Mouse (Mus musculus) midbrain, embryonic 11.5 days (tissue): ENCODE results near the gene Daxx. TPM values are rescaled to one million over a fixed set of nuclear protein-coding genes. Genes with fewer than 3 reads are reported as not detected.
A peak's percentile ranks its signal among the peaks of the same experiment; 100 is the strongest.

ENCODE experiments used
- ATAC-seq: fragments of 200-750 bp; cut with Nextera tagmentation; 2 replicates; pipeline ENCODE4 v1.8.0; 2017; ENCODE audit warnings: moderate TSS enrichment, moderate library complexity; ENCODE audit not compliant: low FRiP score
- DNase-seq: peaks from one replicate; pipeline ENCODE4 v3.0.0; 2015; ENCODE audit warnings: low spot score; ENCODE audit errors: missing footprints
- H3K27ac ChIP-seq: fragments of 300-500 bp; sonication (generic); 2 replicates; pipeline ENCODE4 v1.5.1; 2014; ENCODE audit warnings: low read depth, low read length
- H3K27me3 ChIP-seq: fragments of 300-500 bp; sonication (generic); 2 replicates; pipeline ENCODE4 v1.6.1; 2014; ENCODE audit warnings: mild to moderate bottlenecking, low read length, moderate library complexity, mixed read lengths; ENCODE audit not compliant: control insufficient read depth, insufficient read depth
- H3K36me3 ChIP-seq: fragments of 300-500 bp; sonication (generic); 2 replicates; pipeline ENCODE4 v1.6.1; 2014; ENCODE audit warnings: mild to moderate bottlenecking, low read length, moderate library complexity, mixed read lengths; ENCODE audit not compliant: control insufficient read depth, insufficient read depth
- H3K4me1 ChIP-seq: fragments of 300-500 bp; sonication (generic); 2 replicates; pipeline ENCODE4 v1.6.1; 2014; ENCODE audit warnings: low read length; ENCODE audit not compliant: control insufficient read depth, insufficient read depth
- H3K4me2 ChIP-seq: fragments of 300-500 bp; sonication (generic); 2 replicates; pipeline ENCODE4 v1.6.1; 2014; ENCODE audit warnings: mild to moderate bottlenecking, moderate library complexity
- H3K4me3 ChIP-seq: fragments of 300-500 bp; sonication (generic); 2 replicates; pipeline ENCODE4 v1.5.1; 2014; ENCODE audit warnings: low read depth, low read length
- H3K9ac ChIP-seq: fragments of 300-500 bp; sonication (generic); 2 replicates; pipeline ENCODE4 v1.6.1; 2014; ENCODE audit warnings: low read length
- H3K9me3 ChIP-seq: fragments of 300-500 bp; sonication (generic); 2 replicates; pipeline ENCODE4 v1.6.1; 2016; ENCODE audit warnings: low read length; ENCODE audit not compliant: control insufficient read depth
- WGBS: fragments of 180-500 bp; shearing (Covaris S2); extraction: QIAGEN DNeasy Blood & Tissue Kit; methylation state at CpG from one replicate; pipeline ENCODE4 v1.1.7; 2014; 5-methylcytosine and 5-hydroxymethylcytosine counted together
- polyA plus RNA-seq: library from polyadenylated mRNA; unstranded; fragments of >200 nt; fragmentation: Nextera tagmentation; extraction: Ambion mirVana; gene quantifications from 2 replicates; pipeline ENCODE4 v1.2.1, GENCODE M21; 2014

Gene Daxx
- polyA plus RNA-seq, 1 experiment from 2014 or later, result 60.4 TPM

DNA sequence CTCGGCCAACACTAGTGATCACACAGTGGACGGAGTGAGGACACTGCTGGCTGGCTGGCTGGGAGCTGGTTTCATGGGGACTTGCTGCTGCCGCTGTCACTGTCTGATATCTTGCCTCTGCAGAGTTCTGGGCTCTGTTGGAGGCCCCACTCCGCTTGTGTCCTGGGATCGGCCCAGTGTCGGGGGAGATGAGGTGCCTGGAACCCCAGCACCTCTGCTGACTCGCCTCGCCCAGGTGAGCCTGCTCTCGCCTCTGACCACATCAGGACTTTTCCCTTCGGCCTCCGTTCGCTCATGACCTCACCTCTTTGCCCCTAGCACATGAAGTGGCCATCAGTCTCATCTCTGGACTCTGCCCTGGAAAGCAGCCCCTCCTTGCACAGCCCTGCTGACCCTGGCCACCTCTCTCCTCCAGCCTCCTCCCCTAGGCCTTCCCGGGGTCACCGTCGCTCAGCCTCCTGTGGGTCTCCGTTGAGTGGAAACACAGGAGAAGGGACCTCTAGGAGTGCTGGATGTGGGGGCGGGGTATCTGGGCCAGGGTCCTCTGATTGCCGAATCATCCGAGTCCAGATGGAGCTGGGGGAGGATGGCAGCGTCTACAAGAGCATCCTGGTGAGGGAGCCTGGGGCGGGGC lies 26.3 kb downstream of the Daxx start:
- H3K4me3 ChIP-seq, result no peak overlapping the region
- H3K36me3 ChIP-seq, result peaks cover 11% of the 10 kb centered on the region
- H3K27me3 ChIP-seq, result no peaks in the 10 kb centered on the region
- no peak for ATAC-seq
- peaks cover 18% of the 10 kb centered on the region for H3K4me1 ChIP-seq
- H3K4me2 ChIP-seq, result no peak overlapping the region
- no peak overlapping the region for H3K9ac ChIP-seq
- no peak for DNase-seq
- H3K9me3 ChIP-seq, result no peaks in the 10 kb centered on the region
- H3K27ac ChIP-seq, result no peak overlapping the region
- 89% methylated on average over 21 of the region's 21 CpGs for WGBS

DNA sequence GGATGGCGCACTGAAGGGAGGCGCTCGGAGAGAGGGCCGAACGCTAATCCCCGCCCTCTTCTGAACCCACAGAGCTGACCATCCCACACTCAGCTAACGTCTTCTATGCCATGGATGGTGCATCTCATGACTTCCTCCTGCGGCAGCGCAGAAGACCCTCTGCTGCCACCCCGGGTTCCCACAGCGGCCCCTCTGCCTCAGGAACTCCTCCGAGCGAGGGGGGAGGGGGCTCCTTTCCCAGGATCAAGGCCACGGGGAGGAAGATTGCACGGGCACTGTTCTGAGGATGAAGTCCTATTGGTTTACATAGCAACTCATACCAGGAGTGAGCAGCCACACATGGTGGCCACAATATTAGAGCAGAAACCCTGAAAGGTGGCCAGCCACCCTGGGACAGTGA lies 27.8 kb downstream of the Daxx start:
- Histone ChIP-seq H3K36me3 (peaks cover 11% of the 10 kb centered on the region), H3K4me3 (no peak overlapping the region), H3K27ac (no peak overlapping the region), H3K9ac (no peak overlapping the region), H3K9me3 (no peaks in the 10 kb centered on the region), H3K27me3 (no peaks in the 10 kb centered on the region), H3K4me2 (no peak overlapping the region), H3K4me1 (peaks cover 17% of the 10 kb centered on the region)
- ATAC-seq (no peak), DNase-seq (no peak)
- 86% methylated on average over 15 of the region's 15 CpGs for WGBS

DNA sequence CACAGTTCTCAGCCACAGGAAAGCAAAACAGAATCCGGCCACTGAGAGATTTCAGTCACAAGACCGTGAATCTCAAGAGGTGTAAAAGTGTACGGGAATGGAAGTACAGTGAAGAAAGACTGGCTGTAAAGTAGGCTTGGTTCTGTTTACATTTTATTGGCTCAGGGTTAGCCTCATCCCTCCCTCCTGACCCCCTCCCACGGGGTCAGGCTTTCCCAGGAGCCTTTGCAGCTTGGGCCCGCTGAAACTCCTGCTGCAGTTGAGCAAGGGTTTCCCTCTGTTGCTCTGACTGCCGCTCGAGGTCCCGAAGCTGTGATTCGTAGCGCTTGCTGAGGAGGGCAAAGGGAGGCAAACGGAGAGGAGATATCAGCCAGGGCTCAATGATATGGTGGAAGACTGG lies 29.6 kb downstream of the Daxx start:
- WGBS, result 85% methylated on average over 11 of the region's 11 CpGs
- Histone ChIP-seq H3K4me1 (peaks cover 17% of the 10 kb centered on the region), H3K36me3 (peaks cover 11% of the 10 kb centered on the region), H3K27ac (no peak overlapping the region), H3K4me2 (peak overlapping the region; percentile 93; the same call in 1 of the 2 replicates), H3K27me3 (no peaks in the 10 kb centered on the region), H3K9ac (no peak overlapping the region), H3K9me3 (no peaks in the 10 kb centered on the region), H3K4me3 (no peak overlapping the region)
- DNase-seq (no peak), ATAC-seq (no peak)

DNA sequence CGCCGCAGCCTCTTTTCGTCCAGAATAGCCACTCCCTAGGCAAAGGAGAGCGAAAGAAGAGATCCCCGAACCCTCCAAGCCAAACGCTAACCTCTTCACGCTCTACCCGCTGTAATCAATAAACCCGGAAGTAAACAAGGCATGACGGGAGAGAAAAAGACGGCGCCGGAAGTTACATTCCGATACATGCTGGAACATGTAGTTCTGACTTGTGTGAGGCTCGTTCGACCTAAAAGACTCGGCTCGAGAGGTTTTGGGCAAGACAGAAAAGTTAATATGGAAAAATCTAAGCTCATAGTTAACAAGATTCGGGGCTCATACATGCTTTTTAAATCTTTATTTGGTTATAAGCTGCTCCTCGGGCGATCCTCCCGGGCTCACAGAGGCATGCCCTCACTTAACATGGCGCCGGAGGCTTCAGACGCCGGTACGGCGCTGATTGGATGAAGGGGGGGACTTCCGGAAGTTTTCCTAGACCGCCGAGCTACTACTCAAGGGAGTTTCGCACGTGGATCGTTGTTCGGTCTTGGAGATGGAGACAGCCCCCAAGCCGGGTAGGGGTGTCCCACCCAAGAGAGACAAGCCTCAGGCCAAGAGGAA lies 31.1 kb downstream of the Daxx start, which contains the start of the genes Pfdn6 and Wdr46:
Gene Pfdn6, minus strand, starts transcription at position 138 of the 600 bp plus-strand sequence.
Gene Wdr46, plus strand, starts transcription at position 455 of the 600 bp plus-strand sequence.
- Histone ChIP-seq H3K4me2 (peak within 1 kb of the TSS; percentile 93), H3K4me3 (peak within 1 kb of the TSS; percentile 73), H3K36me3 (peaks cover 11% of the 10 kb centered on the region), H3K27me3 (no peaks in the 10 kb centered on the region), H3K9me3 (no peaks in the 10 kb centered on the region), H3K27ac (no peak within 1 kb of the TSS), H3K9ac (peak within 1 kb of the TSS; percentile 69), H3K4me1 (peaks cover 17% of the 10 kb centered on the region)
- DNase-seq (peak; percentile 99), ATAC-seq (peak; percentile 92)
- WGBS, result under 1% methylated on average over 36 of the region's 36 CpGs

DNA sequence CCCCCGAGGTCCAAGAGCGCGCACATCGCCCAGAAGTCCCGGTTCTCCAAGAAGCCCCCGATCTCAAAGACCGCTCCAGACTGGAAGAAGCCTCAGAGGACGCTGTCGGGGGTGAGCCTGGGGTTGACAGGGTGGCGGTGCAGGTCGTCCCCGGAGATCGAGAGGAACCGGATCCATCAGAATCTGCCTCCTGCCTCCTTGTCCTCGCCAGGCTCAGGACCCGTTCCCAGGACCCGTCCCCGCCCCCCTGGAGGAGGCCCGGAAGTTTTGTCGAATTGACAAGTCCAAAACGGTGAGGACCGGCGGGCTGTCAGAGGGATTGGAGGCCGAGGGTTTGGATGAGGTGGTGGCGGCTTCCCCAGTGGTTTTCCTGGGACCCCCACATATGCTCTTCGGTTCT lies 31.8 kb downstream of the Daxx start:
- peak overlapping the region; percentile 69 for H3K9ac ChIP-seq
- no peaks in the 10 kb centered on the region for H3K9me3 ChIP-seq
- peaks cover 17% of the 10 kb centered on the region for H3K4me1 ChIP-seq
- H3K27me3 ChIP-seq, result no peaks in the 10 kb centered on the region
- H3K27ac ChIP-seq, result no peak overlapping the region
- peak; percentile 5; the same call in 1 of the 2 replicates for ATAC-seq
- peak overlapping the region; percentile 93 for H3K4me2 ChIP-seq
- H3K4me3 ChIP-seq, result peak overlapping the region; percentile 73
- peaks cover 11% of the 10 kb centered on the region for H3K36me3 ChIP-seq
- DNase-seq, result no peak
- 2% methylated on average over 26 of the region's 26 CpGs for WGBS

DNA sequence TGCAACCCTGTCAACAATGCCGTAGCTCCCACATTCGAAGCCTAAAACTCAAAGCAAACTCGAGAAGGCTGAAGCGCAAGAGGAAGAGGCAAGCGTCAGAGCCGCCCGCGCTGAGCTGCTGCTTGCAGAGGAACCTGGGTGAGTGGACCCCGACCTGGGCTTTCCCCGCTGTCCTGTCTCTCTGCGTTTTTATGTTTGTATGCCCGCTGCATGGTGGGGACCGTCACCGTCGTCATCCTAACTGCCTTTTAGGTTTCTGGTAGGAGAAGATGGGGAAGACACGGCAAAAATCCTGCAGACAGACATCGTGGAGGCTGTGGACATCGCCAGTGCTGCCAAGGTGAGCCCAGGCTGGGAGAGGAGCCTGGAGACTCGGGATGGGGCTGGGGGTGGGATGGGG lies 32.2 kb downstream of the Daxx start:
- H3K27me3 ChIP-seq, result no peaks in the 10 kb centered on the region
- peak overlapping the region; percentile 93 for H3K4me2 ChIP-seq
- H3K27ac ChIP-seq, result no peak overlapping the region
- H3K36me3 ChIP-seq, result peaks cover 11% of the 10 kb centered on the region
- ATAC-seq, result no peak
- peak overlapping the region; percentile 73 for H3K4me3 ChIP-seq
- H3K9ac ChIP-seq, result peak overlapping the region; percentile 69
- peaks cover 17% of the 10 kb centered on the region for H3K4me1 ChIP-seq
- no peak for DNase-seq
- no peaks in the 10 kb centered on the region for H3K9me3 ChIP-seq
- WGBS, result 66% methylated on average over 19 of the region's 19 CpGs

DNA sequence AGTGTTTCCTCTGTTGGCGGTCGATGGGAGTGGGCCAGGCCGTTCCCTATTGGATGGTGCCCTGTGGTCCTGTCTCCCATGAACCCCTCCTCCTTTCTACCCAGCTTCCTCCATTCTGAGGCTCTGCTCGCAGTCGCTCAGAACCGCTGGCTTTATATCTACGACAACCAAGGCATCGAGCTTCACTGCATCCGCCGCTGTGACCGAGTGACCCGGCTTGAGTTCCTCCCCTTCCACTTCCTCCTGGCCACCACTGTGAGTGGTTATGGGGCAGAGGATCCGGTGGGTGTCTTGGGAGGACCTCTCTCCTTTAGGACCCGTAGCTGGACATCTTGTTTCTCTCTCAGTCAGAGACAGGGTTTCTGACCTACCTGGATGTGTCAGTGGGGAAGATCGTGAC lies 34.2 kb downstream of the Daxx start:
- H3K9ac ChIP-seq, result no peak overlapping the region
- DNase-seq, result no peak
- peaks cover 17% of the 10 kb centered on the region for H3K4me1 ChIP-seq
- H3K27me3 ChIP-seq, result no peaks in the 10 kb centered on the region
- no peak overlapping the region for H3K27ac ChIP-seq
- no peak overlapping the region for H3K4me3 ChIP-seq
- 93% methylated on average over 15 of the region's 15 CpGs for WGBS
- no peak overlapping the region for H3K4me2 ChIP-seq
- no peak for ATAC-seq
- 0 out of 2 replicates have a peak, but pooled peaks cover 2% of the 10 kb centered on the region for H3K36me3 ChIP-seq
- H3K9me3 ChIP-seq, result no peaks in the 10 kb centered on the region

DNA sequence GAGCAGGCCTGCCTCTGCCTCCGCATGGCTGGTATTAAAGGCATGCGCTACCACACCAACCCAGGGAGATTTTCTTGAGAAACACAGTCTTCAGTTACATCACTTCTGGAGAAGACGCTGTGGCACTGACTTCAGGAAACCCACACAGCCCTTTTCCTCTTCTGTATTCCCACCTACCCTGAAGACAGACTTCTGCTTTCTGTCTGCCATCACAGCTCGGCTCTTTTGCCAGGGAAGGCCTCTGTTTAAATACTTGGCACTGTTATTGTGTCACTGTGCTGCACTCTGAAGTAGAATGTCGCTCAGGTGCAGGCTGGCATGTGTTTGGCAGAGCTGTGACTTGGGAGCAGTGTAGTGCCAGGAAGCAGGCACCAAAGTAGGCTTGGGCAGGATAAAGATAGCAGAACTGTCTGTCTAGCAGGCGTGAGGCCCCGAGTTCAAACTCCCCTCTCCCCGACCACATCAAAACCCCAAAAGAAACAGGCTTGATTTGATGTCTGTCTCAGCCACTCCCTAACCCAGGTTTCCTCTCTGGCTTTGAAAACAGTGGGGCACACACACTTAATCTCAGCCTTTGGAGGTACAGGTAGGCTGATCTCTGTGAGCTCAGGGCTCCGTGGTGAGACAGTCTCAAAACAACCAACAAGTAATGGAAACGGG lies 38.3 kb downstream of the Daxx start:
- WGBS, result 94% methylated on average over 10 of the region's 10 CpGs
- no peak overlapping the region for H3K9ac ChIP-seq
- peaks cover 17% of the 10 kb centered on the region for H3K4me1 ChIP-seq
- no peak overlapping the region for H3K27ac ChIP-seq
- no peaks in the 10 kb centered on the region for H3K27me3 ChIP-seq
- no peak overlapping the region for H3K4me3 ChIP-seq
- peaks cover 11% of the 10 kb centered on the region for H3K36me3 ChIP-seq
- DNase-seq (no peak), ATAC-seq (no peak)
- H3K4me2 ChIP-seq, result no peak overlapping the region
- no peaks in the 10 kb centered on the region for H3K9me3 ChIP-seq
